Mouse (Mus musculus) gastrocnemius, adult 2 months (tissue): Measurements from ENCODE around the gene Cdh23. TPM values are rescaled to one million over a fixed set of nuclear protein-coding genes. Genes with fewer than 3 reads are reported as not detected.
A peak's percentile ranks its signal among the peaks of the same experiment; 100 is the strongest.
"Not testable (repeated sequence)": the region's sequence is repeated elsewhere in the genome, so short reads cannot be mapped to it uniquely, and the experiment has no call there.

ENCODE experiments used
- DNase-seq: peaks from one replicate; pipeline ENCODE4 v3.0.0; 2022
- H3K27ac ChIP-seq: fragments of 200-600 bp; 2 replicates; pipeline ENCODE4 v1.8.1; 2022; ENCODE audit warnings: mild to moderate bottlenecking
- H3K4me3 ChIP-seq: fragments of 200-600 bp; 2 replicates; pipeline ENCODE4 v1.8.1; 2022; ENCODE audit warnings: mild to moderate bottlenecking, moderate library complexity
- CTCF ChIP-seq: fragments of 200-600 bp; IDR thresholded peaks from 2 replicates; pipeline ENCODE4 v1.8.1; 2022; ENCODE audit warnings: antibody characterized with exemption, mild to moderate bottlenecking, moderate library complexity
- intact Hi-C: fragments of 180-260 bp; cut with DNase I; formaldehyde crosslinking; loops from one replicate; pipeline ENCODE4 v1.15.1; 2025
- total RNA-seq, 2 experiments: library from RNA; stranded (reverse); gene quantifications; 2 replicates each; pipeline ENCODE4 v1.2.3; 2021

The Cdh23 gene
- total RNA-seq, 2 experiments from 2014 or later, result 1.8 to 2.8 TPM

DNA sequence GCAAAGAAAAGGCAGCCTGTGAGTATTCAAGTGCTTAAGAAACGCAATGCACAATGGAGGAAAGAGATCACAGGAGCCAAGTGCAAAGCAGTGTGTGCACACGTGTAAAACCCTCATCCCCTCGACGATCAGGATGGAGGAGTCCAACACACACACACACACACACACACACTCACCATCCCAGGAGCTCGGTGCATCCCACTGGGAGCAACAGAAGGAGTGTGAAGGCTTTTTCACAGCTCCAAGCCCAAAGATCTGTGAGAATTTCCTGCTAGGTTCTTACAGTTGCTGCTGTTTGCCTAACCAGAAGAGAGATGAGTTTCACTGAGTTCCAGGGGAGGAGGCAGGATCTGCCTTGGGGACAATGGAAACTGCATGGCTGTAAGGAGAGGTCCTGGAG lies 35.5 kb upstream of the Cdh23 start:
- TF ChIP-seq CTCF, result no peak
- Histone ChIP-seq H3K4me3 (no peak overlapping the region), H3K27ac (peak overlapping the region; percentile 24; the same call in 1 of the 2 replicates)
- intact Hi-C loops, result no loop called here
- DNase-seq, result no peak

GRCm38 (mm10) chr10:60727301-60727700 lies 31.0 kb upstream of the Cdh23 start:
- no peak for TF ChIP-seq CTCF
- no peak overlapping the region for H3K4me3 ChIP-seq
- no peak for DNase-seq
- intact Hi-C loops, result no loop called here
- H3K27ac ChIP-seq, result no peak overlapping the region

DNA sequence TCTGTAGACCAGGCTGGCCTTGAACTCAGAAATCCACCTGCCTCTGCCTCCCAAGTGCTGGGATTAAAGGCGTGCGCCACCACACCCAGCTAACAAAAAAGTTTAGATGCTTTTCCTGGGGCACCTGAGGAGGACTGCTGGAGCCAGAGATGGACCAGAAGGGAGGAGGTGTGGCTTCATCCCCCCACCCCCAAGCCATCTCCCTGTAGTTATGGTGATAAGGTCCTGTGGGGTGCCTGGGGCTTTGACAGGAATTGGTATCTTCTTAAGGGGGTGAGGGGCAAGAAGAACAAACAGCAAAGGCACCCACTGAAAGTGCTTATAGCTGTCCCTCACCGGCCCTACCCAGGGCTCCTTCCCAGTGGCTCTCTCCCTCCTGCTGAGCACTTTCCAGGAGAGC lies 30.6 kb upstream of the Cdh23 start:
- intact Hi-C loops, result no loop called here
- no peak overlapping the region for H3K4me3 ChIP-seq
- DNase-seq, result no peak
- no peak overlapping the region for H3K27ac ChIP-seq
- TF ChIP-seq CTCF, result no peak

DNA sequence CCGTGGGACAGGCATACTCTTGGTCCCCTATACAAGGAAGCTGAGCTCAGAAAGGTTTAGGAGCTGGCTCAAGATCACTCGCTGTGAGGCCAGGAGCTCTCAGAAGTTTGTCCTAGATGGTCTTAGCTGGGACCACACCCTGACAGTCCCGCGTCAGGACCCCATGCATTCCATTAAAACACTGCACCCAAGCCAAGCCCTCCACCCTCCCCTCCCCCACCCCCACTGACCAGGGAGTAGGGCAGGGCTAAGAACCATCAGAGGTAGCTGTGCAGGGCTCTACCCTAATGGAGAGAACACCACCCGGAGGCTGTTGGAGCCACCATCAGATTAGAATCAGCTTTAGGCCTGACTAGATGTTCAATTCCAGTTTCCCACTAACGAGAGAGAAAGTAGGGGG lies 28.2 kb upstream of the Cdh23 start:
- no peak for DNase-seq
- no peak for TF ChIP-seq CTCF
- Histone ChIP-seq H3K4me3 (no peak overlapping the region), H3K27ac (no peak overlapping the region)
- intact Hi-C loops, result no loop called here

GRCm38 (mm10) chr10:60723345-60723744 lies 27.1 kb upstream of the Cdh23 start:
- no peak overlapping the region for H3K27ac ChIP-seq
- intact Hi-C loops, result no loop called here
- peak; percentile 27; the same call in 1 of the 2 replicates for TF ChIP-seq CTCF
- DNase-seq, result no peak
- no peak overlapping the region for H3K4me3 ChIP-seq

DNA sequence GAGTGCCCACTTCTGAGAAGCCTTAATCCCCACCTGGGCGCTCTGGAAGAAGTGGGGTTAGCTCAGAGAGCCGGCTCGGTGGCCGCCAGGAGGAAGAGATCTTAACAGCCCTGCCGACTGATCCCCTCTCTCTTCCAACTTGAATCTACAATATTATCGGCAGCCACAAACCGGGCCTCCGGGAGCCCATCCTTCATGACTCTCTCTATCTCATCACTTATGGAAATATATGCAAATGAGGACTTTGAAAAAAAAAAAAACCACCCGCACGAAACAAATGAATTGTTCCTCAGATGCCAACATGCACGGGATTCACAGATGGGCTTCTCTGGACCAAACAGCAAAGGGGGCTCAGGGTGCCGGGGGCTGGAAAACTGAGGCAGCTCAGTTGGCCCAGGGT lies 25.4 kb upstream of the Cdh23 start:
- intact Hi-C loops, result no loop called here
- Histone ChIP-seq H3K4me3 (no peak overlapping the region), H3K27ac (no peak overlapping the region)
- no peak for DNase-seq
- no peak for TF ChIP-seq CTCF

- intact Hi-C loops, result no loop called here
- Histone ChIP-seq H3K27ac (no peak overlapping the region), H3K4me3 (no peak overlapping the region)
- DNase-seq, result no peak
- no peak for TF ChIP-seq CTCF
Measured at GRCm38 (mm10) chr10:60720461-60720860, 24.2 kb upstream of the Cdh23 start.

GRCm38 (mm10) chr10:60718491-60718890 lies 22.2 kb upstream of the Cdh23 start:
- H3K27ac ChIP-seq, result no peak overlapping the region
- TF ChIP-seq CTCF, result no peak
- H3K4me3 ChIP-seq, result no peak overlapping the region
- no peak for DNase-seq
- intact Hi-C loops, result no loop called here

DNA sequence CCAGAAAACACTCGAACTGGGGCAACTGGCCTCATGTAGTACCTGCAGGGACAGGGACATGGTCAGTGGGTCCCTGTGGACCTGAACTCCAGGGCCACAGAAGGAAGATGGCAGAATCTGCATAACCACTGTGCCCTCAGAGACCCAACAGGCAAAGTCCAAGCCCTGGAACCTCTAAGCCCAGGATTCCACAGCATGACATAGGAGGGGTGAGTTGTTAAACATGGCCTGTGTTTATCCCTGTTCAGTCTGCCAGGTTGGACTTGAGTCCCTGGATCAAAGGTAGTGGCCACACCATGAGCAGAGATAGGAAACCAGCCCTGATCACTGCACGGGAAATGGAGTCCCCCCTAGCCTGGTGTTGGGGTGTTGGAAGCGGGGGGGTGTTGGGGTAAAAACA lies 20.2 kb upstream of the Cdh23 start:
- TF ChIP-seq CTCF, result no peak
- intact Hi-C loops, result no loop called here
- no peak overlapping the region for H3K27ac ChIP-seq
- DNase-seq, result no peak
- no peak overlapping the region for H3K4me3 ChIP-seq

GRCm38 (mm10) chr10:60712299-60712698 lies 16.0 kb upstream of the Cdh23 start:
- H3K27ac ChIP-seq, H3K4me3 ChIP-seq, DNase-seq, intact Hi-C loops: not testable (repeated sequence)

DNA sequence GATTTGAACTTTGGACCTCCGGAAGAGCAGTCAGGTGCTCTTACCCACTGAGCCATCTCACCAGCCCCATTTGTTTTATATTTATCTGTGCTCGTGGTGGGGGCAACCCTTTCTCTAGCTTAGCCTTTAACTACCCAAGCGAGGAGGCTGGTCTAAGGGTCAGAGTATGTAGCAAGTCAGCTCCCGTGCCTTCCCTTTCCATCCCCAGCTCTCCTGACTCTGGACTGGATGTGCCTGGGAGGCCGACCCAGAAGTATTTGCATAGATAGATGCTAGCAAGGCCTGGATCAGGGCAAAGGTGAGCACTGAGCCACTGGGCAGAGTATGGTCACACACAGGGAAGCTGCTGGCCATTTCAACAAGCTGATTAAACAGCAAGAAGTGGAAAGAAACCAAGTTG lies 12.5 kb upstream of the Cdh23 start:
- DNase-seq, result no peak
- intact Hi-C loops, result no loop called here
- no peak for TF ChIP-seq CTCF
- no peak overlapping the region for H3K4me3 ChIP-seq
- no peak overlapping the region for H3K27ac ChIP-seq

DNA sequence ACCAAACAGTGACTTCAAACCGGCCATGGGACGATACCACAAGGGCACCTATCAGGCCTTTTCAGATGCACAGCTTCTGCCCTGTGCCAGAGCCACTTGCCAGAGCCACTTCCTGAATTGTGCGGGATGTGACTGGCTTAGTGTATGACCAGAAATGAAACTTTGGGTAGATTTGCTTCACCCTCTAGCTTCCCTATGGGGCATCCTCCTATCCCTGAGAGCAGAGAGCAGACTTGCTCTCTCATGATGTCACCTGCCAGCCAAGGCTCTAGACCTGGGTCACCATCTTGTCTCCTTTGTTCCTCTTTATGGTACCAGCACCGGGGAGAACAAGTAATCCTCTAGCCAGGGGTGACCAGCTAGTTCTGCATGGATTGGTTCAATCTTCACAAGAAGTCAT lies 10.0 kb upstream of the Cdh23 start:
- Histone ChIP-seq H3K27ac (no peak overlapping the region), H3K4me3 (no peak overlapping the region)
- no peak for TF ChIP-seq CTCF
- intact Hi-C loops, result no loop called here
- DNase-seq, result no peak

DNA sequence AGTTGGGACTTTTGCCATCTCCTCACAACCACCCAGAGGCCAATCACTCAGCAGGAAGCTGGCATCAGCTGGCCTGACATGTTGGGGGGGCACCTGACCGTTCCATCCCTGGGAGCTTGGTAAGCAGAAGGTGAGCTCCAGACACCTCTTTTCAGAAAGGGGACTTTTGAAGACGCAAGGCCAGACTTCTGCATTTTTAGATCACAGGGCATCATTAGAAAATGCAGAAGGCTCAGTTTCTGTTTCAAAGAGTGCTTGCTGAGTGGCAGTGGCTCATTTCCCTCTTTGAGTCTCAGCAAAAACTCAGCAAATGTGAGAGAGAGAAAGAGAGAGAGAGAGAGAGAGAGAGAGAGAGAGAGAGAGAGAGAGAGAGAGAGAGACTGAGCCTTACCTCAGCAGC lies 8.8 kb upstream of the Cdh23 start:
- no peak for TF ChIP-seq CTCF
- DNase-seq, result no peak
- H3K4me3 ChIP-seq, result no peak overlapping the region
- H3K27ac ChIP-seq, result no peak overlapping the region
- intact Hi-C loops, result no loop called here

GRCm38 (mm10) chr10:60697775-60698174 lies 1.5 kb upstream of the Cdh23 start:
- Histone ChIP-seq H3K4me3 (no peak overlapping the region), H3K27ac (no peak overlapping the region)
- no peak for DNase-seq
- intact Hi-C loops, result loop anchor here (2.0 to 5.0 kb wide), 3 partner anchors 279 to 390 kb away; no protein-coding TSS in a partner anchor
- no peak for TF ChIP-seq CTCF

GRCm38 (mm10) chr10:60696975-60697374 lies 685 bp upstream of the Cdh23 start:
- no peak overlapping the region for H3K27ac ChIP-seq
- peak; percentile 97 for TF ChIP-seq CTCF
- H3K4me3 ChIP-seq, result no peak overlapping the region
- intact Hi-C loops, result loop anchor here (2.0 to 5.0 kb wide), 3 partner anchors 278 to 390 kb away; no protein-coding TSS in a partner anchor
- peak; percentile 74 for DNase-seq
